Mouse (Mus musculus): ENCODE results near the gene Sox4. TPM values are rescaled to one million over a fixed set of nuclear protein-coding genes. Genes with fewer than 3 reads are reported as not detected.

Gene Sox4
- total RNA-seq (2021) (10 to 100 TPM; 13.6 to 17.5 TPM), polyA plus RNA-seq (2012; rRNA removed) (8.3 and 11.9 TPM in 2 replicates)
- long read RNA-seq, full-length matches to known transcripts, result 24 of 24 reads
- long read RNA-seq, partial matches to known transcripts, result 0 of 24 reads
- long read RNA-seq, other reads (novel, unspliced or antisense), result 0 of 24 reads

GRCm38 (mm10) chr13:28953581-28953991 lies at the start of gene Sox4:
TSS of gene Sox4 (minus strand) at chr13:28953713.
- peak within 1 kb of the TSS; percentile 94 for H3K9ac ChIP-seq (ENCODE audit: low read depth, low read length)
- 1% methylated on average over 19 of the region's 19 CpGs for WGBS
- H3K27me3 ChIP-seq (ENCODE audit: control insufficient read depth, insufficient read depth, low read length), result no peaks in the 10 kb centered on the region
- H3K4me3 ChIP-seq, result peak within 1 kb of the TSS; percentile 81
- intact Hi-C loops (cut with DNase I), result loop anchor here (5.0 to 10.0 kb wide), 6 partner anchors 181 to 1031 kb away; partner anchors contain the start of gene E2f3
- peaks cover 2% of the 10 kb centered on the region for H3K4me1 ChIP-seq (ENCODE audit: control insufficient read depth, insufficient read depth, low read length)
- DNase-seq, result peak; percentile 94 to 96
- H3K36me3 ChIP-seq (ENCODE audit: control insufficient read depth, insufficient read depth, low read length), result peaks cover 2% of the 10 kb centered on the region; the same call in 1 of the 2 replicates
- H3K79me2 ChIP-seq (replicated peaks; ENCODE audit: control insufficient read depth, insufficient read depth, low read length), result peaks cover 2% of the 10 kb centered on the region; the same call in 1 of the 2 replicates
- H3K27ac ChIP-seq, result peak within 1 kb of the TSS; percentile 90
- peak; percentile 98 for TF ChIP-seq POLR2A (IDR thresholded peaks at IDR 0.05; ENCODE audit: insufficient read depth, low read depth, low read length)
- TF ChIP-seq EP300 (IDR thresholded peaks at IDR 0.05; ENCODE audit: insufficient read depth, low read depth, low read length), result no peak; the same call in 1 of the 2 replicates
- no peak for TF ChIP-seq CTCF (IDR thresholded peaks at IDR 0.05)

- intact Hi-C loops (cut with DNase I), result no loop called here
- no peak for DNase-seq
- no peaks in the 10 kb centered on the region for H3K36me3 ChIP-seq (ENCODE audit: control insufficient read depth, insufficient read depth, low read length)
- no peak overlapping the region for H3K27ac ChIP-seq
- WGBS, result 35% methylated on average over 7 of the region's 7 CpGs
- no peaks in the 10 kb centered on the region for H3K27me3 ChIP-seq (ENCODE audit: control insufficient read depth, insufficient read depth, low read length)
- no peak for TF ChIP-seq EP300 (IDR thresholded peaks at IDR 0.05; ENCODE audit: insufficient read depth, low read depth, low read length)
- no peaks in the 10 kb centered on the region for H3K79me2 ChIP-seq (replicated peaks; ENCODE audit: control insufficient read depth, insufficient read depth, low read length)
- H3K4me3 ChIP-seq, result no peak overlapping the region
- H3K9ac ChIP-seq (ENCODE audit: low read depth, low read length), result no peak overlapping the region
- peaks cover 1% of the 10 kb centered on the region; the same call in 1 of the 2 replicates for H3K4me1 ChIP-seq (ENCODE audit: control insufficient read depth, insufficient read depth, low read length)
Observed at GRCm38 (mm10) chr13:28991899-28992664, 38.6 kb upstream of the Sox4 start.

GRCm38 (mm10) chr13:28988751-28989703 lies 35.5 kb upstream of the Sox4 start:
- TF ChIP-seq POLR2A (IDR thresholded peaks at IDR 0.05; ENCODE audit: insufficient read depth, low read depth, low read length) (no peak), EP300 (IDR thresholded peaks at IDR 0.05; ENCODE audit: insufficient read depth, low read depth, low read length) (no peak), CTCF (IDR thresholded peaks at IDR 0.05) (no peak)
- no peak for DNase-seq
- Histone ChIP-seq H3K27ac (no peak overlapping the region), H3K36me3 (ENCODE audit: control insufficient read depth, insufficient read depth, low read length) (no peaks in the 10 kb centered on the region), H3K27me3 (ENCODE audit: control insufficient read depth, insufficient read depth, low read length) (no peaks in the 10 kb centered on the region), H3K79me2 (replicated peaks; ENCODE audit: control insufficient read depth, insufficient read depth, low read length) (no peaks in the 10 kb centered on the region), H3K9ac (ENCODE audit: low read depth, low read length) (no peak overlapping the region), H3K4me3 (no peak overlapping the region), H3K4me1 (ENCODE audit: control insufficient read depth, insufficient read depth, low read length) (peaks cover 1% of the 10 kb centered on the region; the same call in 1 of the 2 replicates)
- WGBS, result 48% methylated on average over 16 of the region's 16 CpGs
- intact Hi-C loops (cut with DNase I), result no loop called here

DNA sequence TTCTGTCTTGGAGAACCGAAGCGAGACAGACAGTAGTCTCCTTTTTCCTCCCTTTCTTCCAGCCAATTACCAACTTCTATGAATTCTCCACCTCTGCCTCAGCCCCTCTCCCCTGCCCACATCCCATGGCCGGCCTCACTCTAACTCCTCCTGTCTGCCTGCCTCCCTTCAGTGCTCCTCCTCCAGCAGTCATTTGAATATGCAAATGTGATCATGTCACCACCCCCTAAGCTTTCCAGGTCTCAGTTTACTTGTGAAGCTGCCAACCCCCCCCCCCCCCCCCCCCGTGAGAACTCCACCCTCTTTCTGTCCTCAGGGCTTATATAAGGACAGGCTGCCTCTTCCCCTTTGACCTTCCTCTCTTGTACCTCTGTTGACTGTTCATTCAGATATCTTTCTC lies 27.2 kb upstream of the Sox4 start:
- intact Hi-C loops (cut with DNase I), result no loop called here
- H3K79me2 ChIP-seq (replicated peaks; ENCODE audit: control insufficient read depth, insufficient read depth, low read length), result no peaks in the 10 kb centered on the region
- DNase-seq, result no peak
- no peak overlapping the region for H3K4me3 ChIP-seq
- no peaks in the 10 kb centered on the region for H3K36me3 ChIP-seq (ENCODE audit: control insufficient read depth, insufficient read depth, low read length)
- no peaks in the 10 kb centered on the region for H3K27me3 ChIP-seq (ENCODE audit: control insufficient read depth, insufficient read depth, low read length)
- no peak overlapping the region for H3K27ac ChIP-seq
- no peak overlapping the region for H3K9ac ChIP-seq (ENCODE audit: low read depth, low read length)
- 73% methylated on average over 4 of the region's 4 CpGs for WGBS
- H3K4me1 ChIP-seq (ENCODE audit: control insufficient read depth, insufficient read depth, low read length), result no peaks in the 10 kb centered on the region
- no peak for TF ChIP-seq EP300 (IDR thresholded peaks at IDR 0.05; ENCODE audit: insufficient read depth, low read depth, low read length)
- no peak for TF ChIP-seq CTCF (IDR thresholded peaks at IDR 0.05)
- TF ChIP-seq POLR2A (IDR thresholded peaks at IDR 0.05; ENCODE audit: insufficient read depth, low read depth, low read length), result no peak

DNA sequence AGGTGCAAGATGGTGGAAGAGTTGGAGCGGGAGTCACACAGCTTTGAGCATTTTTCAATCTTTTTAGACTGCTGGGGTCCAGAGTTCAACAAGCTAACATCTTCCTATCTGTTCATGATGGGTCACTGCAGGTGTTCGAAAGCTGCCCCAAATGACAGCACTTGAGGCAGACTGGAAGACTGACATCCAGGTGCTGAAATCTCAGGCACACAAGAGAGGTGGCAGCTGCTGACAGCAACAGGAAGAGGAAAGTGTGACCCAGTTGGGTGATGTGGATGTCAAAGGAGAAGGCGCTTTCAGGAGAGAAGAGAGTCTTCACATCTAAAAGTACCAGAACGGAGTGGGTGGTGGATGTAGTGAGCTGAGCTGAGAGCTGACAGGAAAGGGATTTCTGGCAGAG lies 21.5 kb upstream of the Sox4 start:
- H3K79me2 ChIP-seq (replicated peaks; ENCODE audit: control insufficient read depth, insufficient read depth, low read length), result no peaks in the 10 kb centered on the region
- H3K4me3 ChIP-seq, result no peak overlapping the region
- H3K36me3 ChIP-seq (ENCODE audit: control insufficient read depth, insufficient read depth, low read length), result no peaks in the 10 kb centered on the region
- H3K9ac ChIP-seq (ENCODE audit: low read depth, low read length), result no peak overlapping the region
- H3K27me3 ChIP-seq (ENCODE audit: control insufficient read depth, insufficient read depth, low read length), result no peaks in the 10 kb centered on the region
- no peak for DNase-seq
- H3K4me1 ChIP-seq (ENCODE audit: control insufficient read depth, insufficient read depth, low read length), result no peaks in the 10 kb centered on the region
- 91% methylated on average over 4 of the region's 4 CpGs for WGBS
- intact Hi-C loops (cut with DNase I), result no loop called here
- TF ChIP-seq POLR2A (IDR thresholded peaks at IDR 0.05; ENCODE audit: insufficient read depth, low read depth, low read length) (no peak), EP300 (IDR thresholded peaks at IDR 0.05; ENCODE audit: insufficient read depth, low read depth, low read length) (no peak), CTCF (IDR thresholded peaks at IDR 0.05) (no peak)
- H3K27ac ChIP-seq, result no peak overlapping the region
